Mouse (Mus musculus): ENCODE data around the gene 1190005I06Rik.

DNA sequence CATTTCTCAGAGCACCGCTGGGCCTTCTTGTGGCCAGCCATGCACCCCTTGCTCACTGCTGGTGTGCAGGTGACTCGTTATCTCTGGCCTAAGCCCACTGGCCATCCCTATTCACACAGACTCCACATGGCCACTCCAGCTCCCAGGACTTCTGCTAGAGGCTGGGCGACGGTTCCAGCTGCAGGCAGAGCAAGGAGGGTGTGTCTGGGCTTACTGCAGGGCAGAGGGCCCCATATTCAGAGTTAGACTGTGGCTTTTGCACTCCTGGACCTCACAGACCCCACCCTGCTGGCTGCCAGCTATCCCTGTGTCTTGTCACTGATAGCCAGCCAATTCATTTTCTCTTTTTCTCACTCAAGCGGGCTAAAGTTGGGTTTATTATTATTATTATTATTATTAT is 36.6 kb upstream of the 1190005I06Rik start:
- TF ChIP-seq CTCF (conservative IDR thresholded peaks at IDR 0.05; ENCODE audit: low read length) (no peak), POU5F1 (IDR thresholded peaks at IDR 0.05; ENCODE audit: borderline replicate concordance, low read length) (no peak), NANOG (IDR thresholded peaks at IDR 0.05; ENCODE audit: borderline replicate concordance, low read length) (no peak)

Data from E14TG2a.4 (cell line).